Mouse (Mus musculus): ENCODE data around the gene Hormad2. TPM values are rescaled to one million over a fixed set of nuclear protein-coding genes. Genes with fewer than 3 reads are reported as not detected.

The Hormad2 gene
- polyA plus RNA-seq, 1 experiment from 2014 or later = 0.21 TPM

DNA sequence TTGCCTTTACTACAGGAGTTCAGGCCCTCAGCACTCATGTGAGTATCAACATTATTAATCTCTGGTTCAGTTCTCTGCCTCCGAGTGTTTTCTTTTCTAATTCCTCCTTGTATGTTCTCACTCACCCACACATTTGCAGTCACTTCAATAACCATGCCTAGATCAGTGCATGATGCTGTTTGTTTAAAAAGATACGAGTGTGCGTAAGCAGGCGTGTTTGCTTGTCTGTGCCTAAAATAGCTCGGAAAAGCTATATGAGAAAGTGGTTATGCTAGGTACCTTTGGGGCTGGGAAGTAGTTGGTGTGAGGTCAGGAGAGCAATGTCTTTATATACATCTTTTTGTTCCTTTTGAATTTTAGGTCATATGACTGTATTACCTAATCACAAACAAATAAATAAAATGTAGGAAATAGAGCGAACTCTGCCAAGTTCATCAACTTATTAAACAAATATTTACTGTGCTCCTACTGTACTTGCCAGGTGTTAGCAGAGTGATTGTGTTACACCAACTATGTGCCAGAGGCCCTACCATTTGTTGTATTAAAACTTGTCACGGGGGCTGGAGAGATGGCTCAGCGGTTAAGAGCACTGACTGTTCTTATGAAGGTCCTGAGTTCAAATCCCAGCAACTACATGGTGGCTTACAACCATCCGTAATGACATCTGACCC lies 100.7 kb downstream of the Hormad2 start:
- Histone ChIP-seq H3K4me3 (ENCODE audit: low read depth, low read length) (no peak overlapping the region), H3K36me3 (ENCODE audit: control insufficient read depth, insufficient read depth) (no peaks in the 10 kb centered on the region), H3K27me3 (replicated peaks; ENCODE audit: control insufficient read depth, insufficient read depth, low read length) (no peaks in the 10 kb centered on the region), H3K4me1 (replicated peaks; ENCODE audit: control insufficient read depth, insufficient read depth, low read length) (no peaks in the 10 kb centered on the region), H3K4me2 (replicated peaks; ENCODE audit: low read depth) (no peak overlapping the region), H3K9me3 (ENCODE audit: control insufficient read depth) (no peaks in the 10 kb centered on the region), H3K9ac (ENCODE audit: low read depth, low read length) (no peak overlapping the region), H3K27ac (ENCODE audit: low read depth, low read length) (no peak overlapping the region)
- no peak for ATAC-seq
- no peak for TF ChIP-seq CTCF (IDR thresholded peaks at IDR 0.05; ENCODE audit: low read depth)
- 70% methylated on average over 9 of the region's 9 CpGs for WGBS

DNA sequence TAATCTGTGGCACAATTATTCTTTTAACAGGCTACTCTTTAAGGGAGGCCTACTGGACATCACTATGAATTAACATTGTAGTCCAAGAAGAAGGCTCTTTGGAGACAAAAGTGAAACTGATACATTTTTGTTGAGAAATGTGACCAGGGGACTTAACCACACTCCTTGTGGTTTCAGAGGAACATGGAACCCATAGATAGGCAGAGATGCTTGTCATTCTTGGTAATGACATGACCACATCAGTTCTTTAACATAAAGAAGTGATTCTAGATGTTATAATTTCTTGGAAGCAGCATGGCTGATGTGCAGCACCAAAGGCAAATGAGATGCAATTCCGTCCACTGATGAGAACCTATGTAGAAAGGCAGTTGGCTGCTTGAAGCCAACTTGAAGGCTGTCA lies 101.6 kb downstream of the Hormad2 start:
- Histone ChIP-seq H3K27me3 (replicated peaks; ENCODE audit: control insufficient read depth, insufficient read depth, low read length) (no peaks in the 10 kb centered on the region), H3K4me2 (replicated peaks; ENCODE audit: low read depth) (no peak overlapping the region), H3K27ac (ENCODE audit: low read depth, low read length) (no peak overlapping the region), H3K9ac (ENCODE audit: low read depth, low read length) (no peak overlapping the region), H3K4me3 (ENCODE audit: low read depth, low read length) (no peak overlapping the region), H3K9me3 (ENCODE audit: control insufficient read depth) (no peaks in the 10 kb centered on the region), H3K36me3 (ENCODE audit: control insufficient read depth, insufficient read depth) (no peaks in the 10 kb centered on the region), H3K4me1 (replicated peaks; ENCODE audit: control insufficient read depth, insufficient read depth, low read length) (no peaks in the 10 kb centered on the region)
- no peak for ATAC-seq
- WGBS = 93% methylated on average over 1 of the region's 1 CpGs
- TF ChIP-seq CTCF (IDR thresholded peaks at IDR 0.05; ENCODE audit: low read depth) = no peak

- Histone ChIP-seq H3K36me3 (ENCODE audit: control insufficient read depth, insufficient read depth) (no peaks in the 10 kb centered on the region), H3K9ac (ENCODE audit: low read depth, low read length) (no peak overlapping the region), H3K4me3 (ENCODE audit: low read depth, low read length) (no peak overlapping the region), H3K9me3 (ENCODE audit: control insufficient read depth) (no peaks in the 10 kb centered on the region), H3K27ac (ENCODE audit: low read depth, low read length) (no peak overlapping the region), H3K27me3 (replicated peaks; ENCODE audit: control insufficient read depth, insufficient read depth, low read length) (no peaks in the 10 kb centered on the region), H3K4me2 (replicated peaks; ENCODE audit: low read depth) (no peak overlapping the region), H3K4me1 (replicated peaks; ENCODE audit: control insufficient read depth, insufficient read depth, low read length) (no peaks in the 10 kb centered on the region)
- 76% methylated on average over 8 of the region's 8 CpGs for WGBS
- TF ChIP-seq CTCF (IDR thresholded peaks at IDR 0.05; ENCODE audit: low read depth) = no peak
- no peak for ATAC-seq
These were observed 104.1 kb downstream of the Hormad2 start for GRCm38 (mm10) chr11:4336693-4337283.

GRCm38 (mm10) chr11:4335810-4336692 lies 104.9 kb downstream of the Hormad2 start:
- TF ChIP-seq CTCF (IDR thresholded peaks at IDR 0.05; ENCODE audit: low read depth) = no peak
- Histone ChIP-seq H3K4me1 (replicated peaks; ENCODE audit: control insufficient read depth, insufficient read depth, low read length) (no peaks in the 10 kb centered on the region), H3K9ac (ENCODE audit: low read depth, low read length) (no peak overlapping the region), H3K9me3 (ENCODE audit: control insufficient read depth) (no peaks in the 10 kb centered on the region), H3K27ac (ENCODE audit: low read depth, low read length) (no peak overlapping the region), H3K36me3 (ENCODE audit: control insufficient read depth, insufficient read depth) (no peaks in the 10 kb centered on the region), H3K4me3 (ENCODE audit: low read depth, low read length) (no peak overlapping the region), H3K4me2 (replicated peaks; ENCODE audit: low read depth) (no peak overlapping the region), H3K27me3 (replicated peaks; ENCODE audit: control insufficient read depth, insufficient read depth, low read length) (no peaks in the 10 kb centered on the region)
- 48% methylated on average over 10 of the region's 10 CpGs for WGBS
- no peak for ATAC-seq

GRCm38 (mm10) chr11:4332961-4333360 lies 107.9 kb downstream of the Hormad2 start:
- H3K36me3 ChIP-seq (ENCODE audit: control insufficient read depth, insufficient read depth) = no peaks in the 10 kb centered on the region
- WGBS = 74% methylated on average over 2 of the region's 2 CpGs
- no peak overlapping the region for H3K27ac ChIP-seq (ENCODE audit: low read depth, low read length)
- H3K9ac ChIP-seq (ENCODE audit: low read depth, low read length) = no peak overlapping the region
- no peak for ATAC-seq
- no peak overlapping the region for H3K4me2 ChIP-seq (replicated peaks; ENCODE audit: low read depth)
- no peaks in the 10 kb centered on the region for H3K9me3 ChIP-seq (ENCODE audit: control insufficient read depth)
- no peak overlapping the region for H3K4me3 ChIP-seq (ENCODE audit: low read depth, low read length)
- TF ChIP-seq CTCF (IDR thresholded peaks at IDR 0.05; ENCODE audit: low read depth) = no peak
- no peaks in the 10 kb centered on the region for H3K4me1 ChIP-seq (replicated peaks; ENCODE audit: control insufficient read depth, insufficient read depth, low read length)
- H3K27me3 ChIP-seq (replicated peaks; ENCODE audit: control insufficient read depth, insufficient read depth, low read length) = no peaks in the 10 kb centered on the region

- no peak overlapping the region for H3K4me2 ChIP-seq (replicated peaks; ENCODE audit: low read depth)
- ATAC-seq = no peak
- H3K27me3 ChIP-seq (replicated peaks; ENCODE audit: control insufficient read depth, insufficient read depth, low read length) = no peaks in the 10 kb centered on the region
- H3K9ac ChIP-seq (ENCODE audit: low read depth, low read length) = no peak overlapping the region
- no peaks in the 10 kb centered on the region for H3K9me3 ChIP-seq (ENCODE audit: control insufficient read depth)
- 78% methylated on average over 3 of the region's 3 CpGs for WGBS
- H3K4me1 ChIP-seq (replicated peaks; ENCODE audit: control insufficient read depth, insufficient read depth, low read length) = no peaks in the 10 kb centered on the region
- no peak for TF ChIP-seq CTCF (IDR thresholded peaks at IDR 0.05; ENCODE audit: low read depth)
- no peaks in the 10 kb centered on the region for H3K36me3 ChIP-seq (ENCODE audit: control insufficient read depth, insufficient read depth)
- no peak overlapping the region for H3K27ac ChIP-seq (ENCODE audit: low read depth, low read length)
- H3K4me3 ChIP-seq (ENCODE audit: low read depth, low read length) = no peak overlapping the region
These were observed 112.7 kb downstream of the Hormad2 start for GRCm38 (mm10) chr11:4328188-4328587.

Measured in intestine, postnatal 0 days (tissue).